Mouse (Mus musculus) stomach, embryonic 16.5 days (tissue): ENCODE data around the gene Gm10720. TPM values are rescaled to one million over a fixed set of nuclear protein-coding genes. Genes with fewer than 3 reads are reported as not detected.
"Not testable (repeated sequence)": the region's sequence is repeated elsewhere in the genome, so short reads cannot be mapped to it uniquely, and the experiment has no call there.

Source experiments
- ATAC-seq: fragments of 200-750 bp; cut with Nextera tagmentation; 2 replicates; pipeline ENCODE4 v1.8.0; 2017; ENCODE audit warnings: moderate number of reproducible peaks, moderate TSS enrichment; ENCODE audit not compliant: insufficient read depth, low FRiP score
- H3K27ac ChIP-seq: fragments of 300-500 bp; sonication (generic); 2 replicates; pipeline ENCODE4 v1.5.1; 2014; ENCODE audit warnings: low read length
- H3K27me3 ChIP-seq: fragments of 300-500 bp; sonication (generic); 2 replicates; pipeline ENCODE4 v1.6.1; 2014; ENCODE audit warnings: low read length, control low read depth, mixed read lengths; ENCODE audit not compliant: control insufficient read depth, insufficient read depth
- H3K36me3 ChIP-seq: fragments of 300-500 bp; sonication (generic); 2 replicates; pipeline ENCODE4 v1.6.1; 2014; ENCODE audit warnings: low read length; ENCODE audit not compliant: control insufficient read depth, insufficient read depth
- H3K4me1 ChIP-seq: fragments of 300-500 bp; sonication (generic); 2 replicates; pipeline ENCODE4 v1.6.1; 2014; ENCODE audit warnings: low read length, control low read depth, mixed read lengths; ENCODE audit not compliant: control insufficient read depth, insufficient read depth
- H3K4me2 ChIP-seq: fragments of 300-500 bp; sonication (generic); 2 replicates; pipeline ENCODE4 v1.6.1; 2014; ENCODE audit warnings: low read depth, low read length, mixed read lengths
- H3K4me3 ChIP-seq: fragments of 300-500 bp; sonication (generic); replicated peaks from 2 replicates; pipeline ENCODE4 v1.5.1; 2014; ENCODE audit warnings: mild to moderate bottlenecking, low read length
- H3K9ac ChIP-seq: fragments of 300-500 bp; sonication (generic); 2 replicates; pipeline ENCODE4 v1.6.1; 2014; ENCODE audit warnings: low read length
- H3K9me3 ChIP-seq: fragments of 300-500 bp; sonication (generic); replicated peaks from 2 replicates; pipeline ENCODE4 v1.6.1; 2016; ENCODE audit warnings: low read length, control low read depth; ENCODE audit not compliant: control insufficient read depth
- WGBS: fragments of 180-500 bp; shearing (Covaris S2); extraction: QIAGEN DNeasy Blood & Tissue Kit; methylation state at CpG from one replicate; pipeline ENCODE4 v1.1.7; 2014; 5-methylcytosine and 5-hydroxymethylcytosine counted together
- polyA plus RNA-seq: library from polyadenylated mRNA; unstranded; fragments of >200 nt; fragmentation: Nextera tagmentation; extraction: Ambion mirVana; gene quantifications from 2 replicates; pipeline ENCODE4 v1.2.1, GENCODE M21; 2015

Gene Gm10720
- polyA plus RNA-seq, 1 experiment from 2014 or later, result not detected

DNA sequence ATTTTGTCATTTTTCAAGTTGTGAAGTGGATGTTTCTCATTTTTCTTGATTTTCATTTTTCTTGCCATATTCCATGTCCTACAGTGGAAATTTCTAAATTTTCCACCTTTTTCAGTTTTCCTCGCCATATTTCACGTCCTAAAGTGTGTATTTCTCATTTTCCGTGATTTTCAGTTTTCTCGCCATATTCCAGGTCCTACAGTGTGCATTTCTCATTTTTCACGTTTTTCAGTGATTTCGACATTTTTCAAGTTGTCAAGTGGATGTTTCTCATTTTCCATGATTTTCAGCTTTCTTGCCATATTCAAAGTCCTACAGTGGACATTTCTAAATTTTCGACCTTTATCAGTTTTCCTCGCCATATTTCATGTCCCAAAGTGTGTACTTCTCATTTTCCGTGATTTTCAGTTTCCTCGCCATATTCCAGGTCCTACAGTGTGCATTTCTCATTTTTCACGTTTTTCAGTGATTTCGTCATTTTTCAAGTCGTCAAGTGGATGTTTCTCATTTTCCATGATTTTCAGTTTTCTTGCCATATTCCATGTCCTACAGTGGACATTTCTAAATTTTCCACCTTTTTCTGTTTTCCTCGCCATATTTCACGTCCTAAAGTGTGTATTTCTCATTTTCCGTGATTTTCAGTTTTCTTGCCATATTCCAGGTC, 8.7 kb downstream of the Gm10720 start:
- not testable (repeated sequence) for H3K36me3 ChIP-seq, H3K4me2 ChIP-seq, H3K4me1 ChIP-seq, H3K27me3 ChIP-seq, H3K4me3 ChIP-seq, ATAC-seq, H3K27ac ChIP-seq, H3K9me3 ChIP-seq, H3K9ac ChIP-seq
- WGBS, result 65% methylated on average over 14 of the region's 16 CpGs

- not testable (repeated sequence) for H3K4me1 ChIP-seq, H3K9ac ChIP-seq, H3K27me3 ChIP-seq, H3K36me3 ChIP-seq, ATAC-seq, H3K4me2 ChIP-seq, H3K27ac ChIP-seq, H3K4me3 ChIP-seq, H3K9me3 ChIP-seq
- 74% methylated on average over 12 of the region's 12 CpGs for WGBS
These were observed 9.5 kb downstream of the Gm10720 start, which contains the start of gene Gm10717 for GRCm38 (mm10) chr9:3024912-3025467. Gene Gm10717 (plus strand): TSS chr9:3025417.

DNA sequence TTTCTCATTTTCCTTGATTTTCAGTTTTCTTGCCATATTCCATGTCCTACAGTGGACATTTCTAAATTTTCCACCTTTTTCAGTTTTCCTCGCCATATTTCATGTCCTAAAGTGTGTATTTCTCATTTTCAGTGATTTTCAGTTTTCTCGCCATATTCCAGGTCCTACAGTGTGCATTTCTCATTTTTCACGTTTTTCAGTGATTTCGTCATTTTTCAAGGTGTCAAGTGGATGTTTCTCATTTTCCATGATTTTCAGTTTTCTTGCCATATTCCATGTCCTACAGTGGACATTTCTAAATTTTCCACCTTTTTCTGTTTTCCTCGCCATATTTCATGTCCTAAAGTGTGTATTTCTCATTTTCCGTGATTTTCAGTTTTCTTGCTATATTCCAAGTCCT, 10.2 kb downstream of the Gm10720 start:
- H3K9me3 ChIP-seq, H3K36me3 ChIP-seq, H3K27ac ChIP-seq, H3K4me2 ChIP-seq, ATAC-seq, H3K4me1 ChIP-seq, H3K9ac ChIP-seq, H3K27me3 ChIP-seq, H3K4me3 ChIP-seq: not testable (repeated sequence)
- WGBS, result 61% methylated on average over 4 of the region's 6 CpGs

GRCm38 (mm10) chr9:3026136-3026535, 10.7 kb downstream of the Gm10720 start:
- H3K9ac ChIP-seq, H3K9me3 ChIP-seq, H3K4me3 ChIP-seq, H3K27ac ChIP-seq, H3K4me1 ChIP-seq, ATAC-seq, H3K36me3 ChIP-seq, H3K27me3 ChIP-seq, H3K4me2 ChIP-seq: not testable (repeated sequence)
- WGBS, result 73% methylated on average over 5 of the region's 5 CpGs

DNA sequence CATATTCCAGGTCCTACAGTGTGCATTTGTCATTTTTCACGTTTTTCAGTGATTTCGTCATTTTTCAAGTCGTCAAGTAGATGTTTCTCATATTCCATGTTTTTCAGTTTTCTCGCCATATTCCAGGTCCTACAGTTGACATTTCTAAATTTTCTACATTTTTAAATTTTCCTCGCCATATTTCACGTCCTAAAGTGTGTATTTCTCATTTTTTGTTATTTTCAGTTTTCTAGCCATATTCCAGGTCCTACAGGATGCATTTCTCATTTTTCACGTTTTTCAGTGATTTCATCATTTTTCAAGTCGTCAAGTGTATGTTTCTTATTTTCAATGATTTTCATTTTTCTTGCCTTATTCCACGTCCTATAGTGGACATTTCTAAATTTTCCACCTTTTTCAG, 11.3 kb downstream of the Gm10720 start:
- WGBS, result 67% methylated on average over 9 of the region's 9 CpGs
- not testable (repeated sequence) for ATAC-seq

GRCm38 (mm10) chr9:3027200-3027599, 11.7 kb downstream of the Gm10720 start:
- not testable (repeated sequence) for ATAC-seq, H3K4me1 ChIP-seq, H3K27ac ChIP-seq, H3K4me2 ChIP-seq, H3K27me3 ChIP-seq, H3K9me3 ChIP-seq, H3K4me3 ChIP-seq, H3K9ac ChIP-seq, H3K36me3 ChIP-seq
- WGBS, result 75% methylated on average over 9 of the region's 9 CpGs

More for the DNA sequence above, 11.3 kb downstream of the Gm10720 start:
- H3K9ac ChIP-seq, H3K4me2 ChIP-seq, H3K4me3 ChIP-seq, H3K4me1 ChIP-seq, H3K9me3 ChIP-seq, H3K27ac ChIP-seq, H3K36me3 ChIP-seq, H3K27me3 ChIP-seq: not testable (repeated sequence)

DNA sequence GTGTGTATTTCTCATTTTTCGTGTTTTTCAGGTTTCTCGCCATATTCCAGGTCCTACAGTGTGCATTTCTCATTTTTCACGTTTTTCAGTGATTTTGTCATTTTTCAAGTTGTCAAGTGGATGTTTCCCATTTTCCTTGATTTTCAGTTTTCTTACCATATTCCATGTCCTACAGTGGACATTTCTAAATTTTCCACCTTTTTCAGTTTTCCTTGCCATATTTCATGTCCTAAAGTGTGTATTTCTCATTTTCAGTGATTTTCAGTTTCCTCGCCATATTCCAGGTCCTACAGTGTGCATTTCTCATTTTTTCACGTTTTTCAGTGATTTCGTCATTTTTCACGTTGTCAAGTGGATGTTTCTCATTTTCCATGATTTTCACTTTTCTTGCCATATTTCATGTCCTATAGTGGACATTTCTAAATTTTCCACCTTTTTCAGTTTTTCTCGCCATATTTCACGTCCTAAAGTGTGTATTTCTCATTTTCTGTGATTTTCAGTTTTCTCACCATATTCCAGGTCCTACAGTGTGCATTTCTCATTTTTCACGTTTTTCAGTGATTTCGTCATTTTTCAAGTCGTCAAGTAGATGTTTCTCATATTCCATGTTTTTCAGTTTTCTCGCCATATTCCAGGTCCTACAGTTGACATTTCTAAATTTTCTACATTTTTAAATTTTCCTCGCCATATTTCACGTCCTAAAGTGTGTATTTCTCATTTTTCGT, 14.0 kb downstream of the Gm10720 start:
- H3K9me3 ChIP-seq, H3K36me3 ChIP-seq, H3K4me2 ChIP-seq, ATAC-seq, H3K27me3 ChIP-seq, H3K27ac ChIP-seq, H3K4me3 ChIP-seq, H3K9ac ChIP-seq, H3K4me1 ChIP-seq: not testable (repeated sequence)
- 67% methylated on average over 12 of the region's 16 CpGs for WGBS

GRCm38 (mm10) chr9:3030677-3031318, 15.3 kb downstream of the Gm10720 start:
- not testable (repeated sequence) for H3K9me3 ChIP-seq, H3K4me1 ChIP-seq, ATAC-seq, H3K36me3 ChIP-seq, H3K27ac ChIP-seq, H3K27me3 ChIP-seq, H3K4me3 ChIP-seq, H3K4me2 ChIP-seq, H3K9ac ChIP-seq
- WGBS, result 66% methylated on average over 2 of the region's 10 CpGs

- H3K27me3 ChIP-seq, H3K4me2 ChIP-seq, H3K36me3 ChIP-seq, H3K9me3 ChIP-seq, H3K4me3 ChIP-seq, ATAC-seq, H3K9ac ChIP-seq, H3K27ac ChIP-seq, H3K4me1 ChIP-seq: not testable (repeated sequence)
- no CpG with 5 or more reads among the region's 8 CpGs for WGBS
These were observed 18.8 kb downstream of the Gm10720 start, which contains the start of gene Gm17535 for GRCm38 (mm10) chr9:3034299-3034698. Gene Gm17535 (plus strand): TSS chr9:3034599.
